Mouse (Mus musculus) gastrocnemius, postnatal 4 days (tissue): Measurements from ENCODE around the gene Pou2af1. TPM values are rescaled to one million over a fixed set of nuclear protein-coding genes. Genes with fewer than 3 reads are reported as not detected.

Source experiments
- DNase-seq, 2 experiments: peaks; one replicate each; pipeline ENCODE4 v3.0.0; 2021 to 2022; ENCODE audit warnings: low spot score in 2 of 2, mixed read lengths in 2 of 2
- long read RNA-seq, 2 experiments: library from polyadenylated mRNA; stranded (forward); transcript quantifications; one replicate each; pipeline ENCODE4 v2.0.0; 2021
- total RNA-seq, 2 experiments: library from RNA; stranded (reverse); gene quantifications; 2 replicates each; pipeline ENCODE4 v1.2.3; 2021

The Pou2af1 gene
- total RNA-seq = under 1 TPM; 0.25 to 0.31 TPM
- long read RNA-seq, experiment 1 = 0 reads
- long read RNA-seq, experiment 2 = 0 reads

- DNase-seq = no peak
Observed at GRCm38 (mm10) chr9:51213023-51213728, at the start of gene Pou2af1. Gene Pou2af1, plus strand, starts transcription at chr9:51213708.

- no peak for DNase-seq
Observed at GRCm38 (mm10) chr9:51163989-51164388, 49.5 kb upstream of the Pou2af1 start.

- no peak for DNase-seq
Observed at GRCm38 (mm10) chr9:51165312-51166180, 48.0 kb upstream of the Pou2af1 start, which contains the start of gene Gm32742. Gene Gm32742, minus strand, starts transcription at chr9:51165517.

- DNase-seq = no peak
Observed at GRCm38 (mm10) chr9:51167954-51168353, 45.6 kb upstream of the Pou2af1 start.

- no peak for DNase-seq
Observed at GRCm38 (mm10) chr9:51168698-51169097, 44.8 kb upstream of the Pou2af1 start.

- DNase-seq = no peak
Observed at GRCm38 (mm10) chr9:51169133-51169532, 44.4 kb upstream of the Pou2af1 start.

- DNase-seq = no peak
Observed at GRCm38 (mm10) chr9:51170298-51170697, 43.2 kb upstream of the Pou2af1 start.

- no peak for DNase-seq
Observed at GRCm38 (mm10) chr9:51174890-51175464, 38.5 kb upstream of the Pou2af1 start.

GRCm38 (mm10) chr9:51175722-51176121 is 37.8 kb upstream of the Pou2af1 start:
- DNase-seq = no peak

- DNase-seq = no peak
Observed at GRCm38 (mm10) chr9:51178297-51178696, 35.2 kb upstream of the Pou2af1 start.

GRCm38 (mm10) chr9:51180621-51181020 is 32.9 kb upstream of the Pou2af1 start:
- DNase-seq = peak in 1 of 2 experiments; percentile 57

GRCm38 (mm10) chr9:51182716-51183710 is 30.5 kb upstream of the Pou2af1 start:
- DNase-seq = no peak

GRCm38 (mm10) chr9:51185386-51185785 is 28.1 kb upstream of the Pou2af1 start:
- no peak for DNase-seq

GRCm38 (mm10) chr9:51185871-51186270 is 27.6 kb upstream of the Pou2af1 start:
- DNase-seq = no peak

GRCm38 (mm10) chr9:51190655-51191054 is 22.9 kb upstream of the Pou2af1 start:
- no peak for DNase-seq

GRCm38 (mm10) chr9:51194790-51195189 is 18.7 kb upstream of the Pou2af1 start:
- DNase-seq = no peak

GRCm38 (mm10) chr9:51208974-51209332 is 4.6 kb upstream of the Pou2af1 start:
- DNase-seq = no peak

GRCm38 (mm10) chr9:51211191-51211590 is 2.3 kb upstream of the Pou2af1 start:
- no peak for DNase-seq

GRCm38 (mm10) chr9:51213729-51214237 is 275 bp downstream of the Pou2af1 start:
- no peak for DNase-seq

- DNase-seq = no peak
Observed at GRCm38 (mm10) chr9:51215311-51215710, 1.8 kb downstream of the Pou2af1 start.
